Mouse (Mus musculus) ovary, adult 2 months (tissue): ENCODE data around the gene Ndufaf5. TPM values are rescaled to one million over a fixed set of nuclear protein-coding genes. Genes with fewer than 3 reads are reported as not detected.

ENCODE experiments used
- polyA plus RNA-seq: library from polyadenylated mRNA; depleted of rRNA; stranded (reverse); fragments of >200 nt; gene quantifications from 2 replicates; pipeline ENCODE4 v1.2.3, GENCODE M21; 2012; rRNA removed

Ndufaf5 gene
- 3.2 and 3.3 TPM in 2 replicates for polyA plus RNA-seq

DNA sequence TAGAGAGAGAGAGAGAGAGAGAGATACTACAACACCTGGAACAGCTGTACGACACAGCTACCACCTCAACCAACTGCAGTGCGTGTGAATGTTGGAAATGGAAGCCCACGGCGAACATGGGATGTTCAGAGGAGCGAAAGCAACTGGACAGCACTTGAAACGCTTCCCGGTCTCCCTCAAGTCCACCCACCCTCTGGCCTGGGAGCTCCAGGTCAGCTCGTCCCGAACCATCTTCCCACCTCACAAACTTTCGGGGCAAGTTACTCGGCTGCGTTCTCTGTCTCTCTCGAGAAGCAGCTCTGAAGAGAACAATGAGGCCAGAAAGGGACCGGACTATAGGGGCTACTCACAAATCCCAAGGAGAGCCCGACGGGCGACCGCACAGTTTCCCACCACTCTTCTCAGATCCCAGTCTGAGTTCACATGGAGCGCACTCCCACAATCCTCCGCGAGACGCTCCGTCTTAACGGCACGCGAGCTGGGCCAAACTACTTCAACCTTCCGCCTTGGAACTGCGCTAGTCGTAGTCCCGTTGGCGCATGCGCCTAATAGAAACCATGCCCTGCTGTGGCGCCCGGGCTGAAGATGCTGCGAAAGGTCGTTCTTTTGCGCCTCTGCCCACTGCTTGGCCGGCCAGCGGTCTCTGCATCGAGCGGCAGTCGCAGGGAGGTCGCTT lies at the start of gene Ndufaf5, which contains the start of gene Esf1:
Ndufaf5 (plus strand) TSS at position 523 of the 676 bp plus-strand sequence.
Esf1 (minus strand) TSS at position 438 of the 676 bp plus-strand sequence.

DNA sequence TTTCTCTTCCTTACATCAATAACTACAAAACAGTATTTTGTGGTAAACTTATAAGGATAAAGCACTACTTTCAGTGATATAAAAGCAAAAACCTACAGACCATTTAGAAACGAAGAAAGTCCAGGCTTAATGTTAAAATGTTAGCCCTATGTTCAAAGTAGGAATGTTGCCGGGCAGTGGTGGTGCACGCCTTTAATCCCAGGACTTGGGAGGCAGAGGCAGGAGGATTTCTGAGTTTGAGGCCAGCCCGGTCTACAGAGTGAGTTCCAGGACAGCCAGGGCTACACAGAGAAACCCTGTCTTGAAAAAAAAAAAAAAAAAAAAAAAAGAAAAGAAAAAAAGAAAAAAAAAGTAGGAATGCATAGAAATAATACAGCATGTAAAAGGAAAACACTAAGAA lies 18.7 kb upstream of the Ndufaf5 start, which contains the start of gene Gm17374:
Gm17374 (plus strand) TSS at position 301 of the 400 bp plus-strand sequence.

Other genes with a start within 250 kb of the Ndufaf5 start
- gene Tasp1, start 103.8 kb upstream of the Ndufaf5 start, polyA plus RNA-seq = 3.1 and 4.2 TPM in 2 replicates
- not detected in 2 replicates for gene Gm17374, start 18.6 kb upstream of the Ndufaf5 start, polyA plus RNA-seq
- 0.22 and 0.75 TPM in 2 replicates for gene Esf1, start 85 bp upstream of the Ndufaf5 start, polyA plus RNA-seq
- gene Sel1l2, start 219.1 kb downstream of the Ndufaf5 start, polyA plus RNA-seq = not detected in 2 replicates
- 3.7 and 12.2 TPM in 2 replicates for gene Macrod2, start 224.7 kb downstream of the Ndufaf5 start, polyA plus RNA-seq